Mouse (Mus musculus) forebrain, postnatal 0 days (tissue): Measurements from ENCODE around the gene 4930432K21Rik. TPM values are rescaled to one million over a fixed set of nuclear protein-coding genes. Genes with fewer than 3 reads are reported as not detected.

ENCODE experiments used
- ATAC-seq: fragments of 200-750 bp; cut with Nextera tagmentation; 2 replicates; pipeline ENCODE4 v1.8.0; 2017; ENCODE audit warnings: mild to moderate bottlenecking, moderate library complexity
- DNase-seq: peaks from one replicate; pipeline ENCODE4 v3.0.0-alpha.2; 2015
- H3K27ac ChIP-seq: fragments of 300-500 bp; sonication (generic); 2 replicates; pipeline ENCODE4 v1.5.1; 2014; ENCODE audit warnings: low read depth, mild to moderate bottlenecking, antibody characterized with exemption, low read length, moderate library complexity, mixed read lengths
- H3K27me3 ChIP-seq: fragments of 300-500 bp; sonication (generic); 2 replicates; pipeline ENCODE4 v1.6.1; 2014; ENCODE audit warnings: mild to moderate bottlenecking, low read length, mixed read lengths; ENCODE audit not compliant: insufficient read depth
- H3K36me3 ChIP-seq: fragments of 300-500 bp; sonication (generic); 2 replicates; pipeline ENCODE4 v1.6.1; 2014; ENCODE audit warnings: mild to moderate bottlenecking, moderate library complexity; ENCODE audit not compliant: insufficient read depth
- H3K4me1 ChIP-seq: fragments of 300-500 bp; sonication (generic); 2 replicates; pipeline ENCODE4 v1.6.1; 2014; ENCODE audit warnings: antibody characterized with exemption; ENCODE audit not compliant: insufficient read depth
- H3K4me2 ChIP-seq: fragments of 300-500 bp; sonication (generic); 2 replicates; pipeline ENCODE4 v1.6.1; 2014; ENCODE audit warnings: low read depth, mild to moderate bottlenecking, moderate library complexity
- H3K4me3 ChIP-seq: fragments of 300-500 bp; sonication (generic); 2 replicates; pipeline ENCODE4 v1.5.1; 2014; ENCODE audit warnings: low read depth, low read length, mixed read lengths
- H3K9ac ChIP-seq: fragments of 300-500 bp; sonication (generic); 2 replicates; pipeline ENCODE4 v1.6.1; 2014; ENCODE audit warnings: mild to moderate bottlenecking
- H3K9me3 ChIP-seq: fragments of 300-500 bp; sonication (generic); 2 replicates; pipeline ENCODE4 v1.6.1; 2016; ENCODE audit warnings: low read length
- CTCF ChIP-seq: sonication (generic); IDR thresholded peaks from 2 replicates; pipeline ENCODE4 v1.5.1; 2016; ENCODE audit warnings: antibody characterized with exemption, control low read depth, low read depth
- WGBS: fragments of 180-500 bp; shearing (Covaris S2); extraction: QIAGEN DNeasy Blood & Tissue Kit; methylation state at CpG from one replicate; pipeline ENCODE4 v1.1.7; 2014; 5-methylcytosine and 5-hydroxymethylcytosine counted together
- polyA plus RNA-seq: library from polyadenylated mRNA; unstranded; fragments of >200 nt; fragmentation: Nextera tagmentation; extraction: Ambion mirVana; gene quantifications from 2 replicates; pipeline ENCODE4 v1.2.1, GENCODE M21; 2015
- total RNA-seq: library from RNA; depleted of rRNA; stranded (reverse); fragments of >200 nt; gene quantifications from 2 replicates; pipeline ENCODE4 v1.2.3, GENCODE M21; 2014

4930432K21Rik gene
- total and polyA plus RNA-seq, 2 experiments from 2014 or later = 3.3 to 3.5 TPM

- no peaks in the 10 kb centered on the region for H3K9me3 ChIP-seq
- H3K4me2 ChIP-seq = peak overlapping the region; percentile 88
- no peak for TF ChIP-seq CTCF
- H3K4me1 ChIP-seq = peaks cover 18% of the 10 kb centered on the region
- DNase-seq (no peak), ATAC-seq (no peak)
- peak overlapping the region; percentile 63; the same call in 1 of the 2 replicates for H3K4me3 ChIP-seq
- 85% methylated on average over 5 of the region's 5 CpGs for WGBS
- H3K27ac ChIP-seq = no peak overlapping the region
- H3K9ac ChIP-seq = no peak overlapping the region
- H3K36me3 ChIP-seq = peaks cover 15% of the 10 kb centered on the region
- no peaks in the 10 kb centered on the region for H3K27me3 ChIP-seq
These were observed 666 bp downstream of the 4930432K21Rik start for GRCm38 (mm10) chr8:84148531-84148850.

- Histone ChIP-seq H3K9ac (no peak overlapping the region), H3K4me1 (peaks cover 18% of the 10 kb centered on the region), H3K9me3 (no peaks in the 10 kb centered on the region), H3K27me3 (no peaks in the 10 kb centered on the region), H3K27ac (no peak overlapping the region), H3K4me2 (no peak overlapping the region), H3K4me3 (no peak overlapping the region), H3K36me3 (peaks cover 8% of the 10 kb centered on the region; the same call in 1 of the 2 replicates)
- DNase-seq = no peak
- ATAC-seq = no peak
- no peak for TF ChIP-seq CTCF
- WGBS = 82% methylated on average over 3 of the region's 3 CpGs
These were observed 1.4 kb downstream of the 4930432K21Rik start for GRCm38 (mm10) chr8:84149181-84149580.

GRCm38 (mm10) chr8:84157620-84158019 lies 9.8 kb downstream of the 4930432K21Rik start:
- no peak overlapping the region for H3K27ac ChIP-seq
- DNase-seq (no peak), ATAC-seq (no peak)
- no peak overlapping the region for H3K9ac ChIP-seq
- H3K27me3 ChIP-seq = no peaks in the 10 kb centered on the region
- no peak overlapping the region for H3K4me3 ChIP-seq
- WGBS = 94% methylated on average over 4 of the region's 4 CpGs
- TF ChIP-seq CTCF = no peak
- peaks cover 13% of the 10 kb centered on the region; the same call in 1 of the 2 replicates for H3K36me3 ChIP-seq
- no peaks in the 10 kb centered on the region for H3K4me1 ChIP-seq
- no peaks in the 10 kb centered on the region for H3K9me3 ChIP-seq
- no peak overlapping the region for H3K4me2 ChIP-seq

- Histone ChIP-seq H3K36me3 (peaks cover 23% of the 10 kb centered on the region), H3K4me2 (no peak overlapping the region), H3K27ac (no peak overlapping the region), H3K4me1 (no peaks in the 10 kb centered on the region), H3K4me3 (no peak overlapping the region), H3K27me3 (no peaks in the 10 kb centered on the region), H3K9ac (no peak overlapping the region), H3K9me3 (no peaks in the 10 kb centered on the region)
- DNase-seq = no peak
- no peak for TF ChIP-seq CTCF
- 91% methylated on average over 2 of the region's 2 CpGs for WGBS
- no peak for ATAC-seq
These were observed 19.9 kb downstream of the 4930432K21Rik start for GRCm38 (mm10) chr8:84167696-84168095.

- WGBS = 77% methylated on average over 5 of the region's 5 CpGs
- Histone ChIP-seq H3K27me3 (no peaks in the 10 kb centered on the region), H3K36me3 (peaks cover 36% of the 10 kb centered on the region), H3K4me2 (no peak overlapping the region), H3K9ac (no peak overlapping the region), H3K4me3 (no peak overlapping the region), H3K9me3 (no peaks in the 10 kb centered on the region), H3K27ac (no peak overlapping the region), H3K4me1 (no peaks in the 10 kb centered on the region)
- DNase-seq = no peak
- no peak for ATAC-seq
- no peak for TF ChIP-seq CTCF
These were observed 22.3 kb downstream of the 4930432K21Rik start for GRCm38 (mm10) chr8:84170096-84170495.

- H3K4me2 ChIP-seq = no peak overlapping the region
- no peaks in the 10 kb centered on the region for H3K9me3 ChIP-seq
- no peak overlapping the region for H3K9ac ChIP-seq
- DNase-seq = no peak
- no peak for ATAC-seq
- H3K36me3 ChIP-seq = peaks cover 50% of the 10 kb centered on the region
- no peaks in the 10 kb centered on the region for H3K4me1 ChIP-seq
- H3K27me3 ChIP-seq = no peaks in the 10 kb centered on the region
- H3K27ac ChIP-seq = no peak overlapping the region
- WGBS = 80% methylated on average over 6 of the region's 6 CpGs
- H3K4me3 ChIP-seq = no peak overlapping the region
- peak; percentile 45 for TF ChIP-seq CTCF
These were observed 26.0 kb downstream of the 4930432K21Rik start for GRCm38 (mm10) chr8:84173861-84174260.

GRCm38 (mm10) chr8:84176560-84176959 lies 28.7 kb downstream of the 4930432K21Rik start:
- TF ChIP-seq CTCF = no peak
- ATAC-seq = no peak
- no peak overlapping the region for H3K9ac ChIP-seq
- H3K4me2 ChIP-seq = no peak overlapping the region
- H3K27ac ChIP-seq = no peak overlapping the region
- H3K9me3 ChIP-seq = no peaks in the 10 kb centered on the region
- H3K4me3 ChIP-seq = no peak overlapping the region
- DNase-seq = no peak
- WGBS = 51% methylated on average over 3 of the region's 3 CpGs
- no peaks in the 10 kb centered on the region for H3K27me3 ChIP-seq
- H3K36me3 ChIP-seq = peaks cover 42% of the 10 kb centered on the region
- H3K4me1 ChIP-seq = peaks cover 21% of the 10 kb centered on the region

GRCm38 (mm10) chr8:84177405-84177804 lies 29.6 kb downstream of the 4930432K21Rik start:
- Histone ChIP-seq H3K9ac (no peak overlapping the region), H3K4me1 (peaks cover 26% of the 10 kb centered on the region), H3K9me3 (no peaks in the 10 kb centered on the region), H3K27me3 (no peaks in the 10 kb centered on the region), H3K4me3 (no peak overlapping the region), H3K27ac (no peak overlapping the region), H3K36me3 (peaks cover 33% of the 10 kb centered on the region), H3K4me2 (no peak overlapping the region)
- no peak for TF ChIP-seq CTCF
- WGBS = 92% methylated on average over 3 of the region's 3 CpGs
- no peak for DNase-seq
- ATAC-seq = no peak
